Mouse (Mus musculus) spleen, postnatal 10 days (tissue): ENCODE results near the gene Zfp697.
"Not testable (repeated sequence)": the region's sequence is repeated elsewhere in the genome, so short reads cannot be mapped to it uniquely, and the experiment has no call there.

ENCODE experiments used
- DNase-seq, 2 experiments: peaks; one replicate each; pipeline ENCODE4 v3.0.0; 2021 to 2022; ENCODE audit warnings: low spot score in 2 of 2

The Zfp697 gene

DNA sequence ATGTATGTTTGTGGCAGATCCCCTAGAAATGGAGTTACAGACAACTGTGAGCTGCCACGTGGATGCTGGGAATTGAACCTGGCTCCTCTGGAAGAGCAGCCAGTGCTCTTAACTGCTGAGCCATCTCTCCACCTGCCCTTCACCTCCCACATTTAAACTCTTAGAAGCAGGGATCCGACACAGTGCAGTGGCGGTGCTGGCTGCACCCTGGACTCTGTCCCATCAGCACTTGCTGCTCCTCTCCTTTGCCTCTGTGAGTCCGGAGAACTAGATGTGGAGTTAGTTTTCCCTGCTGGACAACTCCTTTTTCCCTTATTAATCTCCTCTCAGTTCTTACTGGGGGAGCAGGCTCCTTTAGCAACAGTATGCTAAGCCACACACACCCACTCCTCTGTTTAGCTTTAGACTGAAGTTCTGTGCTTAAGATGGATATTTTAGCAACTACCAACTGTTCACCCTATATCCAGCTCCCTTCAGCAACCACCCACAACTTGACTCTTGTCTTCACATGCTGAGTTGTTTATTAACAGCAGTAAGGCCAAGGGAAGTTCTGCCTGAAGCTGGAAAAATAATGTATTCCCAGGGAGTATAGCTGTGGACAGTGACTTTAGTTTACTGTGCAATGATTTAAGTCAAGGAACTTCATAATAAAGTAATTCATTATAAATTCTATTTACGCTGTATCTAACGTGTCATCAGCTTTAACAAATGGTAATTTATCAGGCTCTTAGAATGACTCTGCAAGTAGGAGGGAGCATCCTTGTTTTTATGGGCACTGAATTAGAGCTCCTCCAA lies 36.9 kb downstream of the Zfp697 start:
- DNase-seq: no peak

DNA sequence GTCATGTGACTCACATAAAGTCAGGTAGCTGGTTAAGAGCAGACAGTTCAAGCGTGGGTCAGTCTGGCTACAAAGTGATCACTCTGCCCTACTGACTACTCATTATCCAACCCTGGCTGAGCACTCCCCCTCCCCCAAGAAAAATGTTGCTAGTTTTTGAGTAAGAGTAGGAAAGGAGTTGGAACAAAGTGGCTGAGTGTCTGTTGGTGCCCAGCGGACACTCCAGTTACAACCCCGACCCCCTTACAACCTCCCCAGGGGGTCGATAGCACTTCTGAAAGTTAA lies 37.5 kb downstream of the Zfp697 start:
- DNase-seq: no peak

GRCm38 (mm10) chr3:98422926-98423325 lies 40.7 kb downstream of the Zfp697 start:
- DNase-seq: no peak

DNA sequence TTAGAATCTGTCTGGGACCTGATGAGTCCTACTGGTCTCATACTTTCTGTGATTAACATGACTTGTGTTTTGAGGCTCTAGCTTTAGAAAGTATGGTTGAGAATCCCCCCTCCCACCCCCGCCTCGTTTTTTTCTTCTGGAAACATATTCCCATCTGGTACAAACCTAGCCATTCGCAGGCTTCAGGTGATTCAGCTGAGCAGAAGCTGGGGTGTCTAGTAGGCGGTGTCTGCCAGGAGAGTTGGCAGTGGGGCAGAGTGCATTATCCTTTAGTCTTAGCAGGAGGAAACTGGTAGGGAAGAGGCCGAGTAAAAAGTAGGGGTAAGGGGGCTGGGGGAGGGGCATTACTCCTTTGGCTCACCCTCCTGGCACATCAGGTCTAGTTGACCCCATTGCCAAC lies 44.5 kb downstream of the Zfp697 start:
- DNase-seq: no peak

GRCm38 (mm10) chr3:98427260-98427599 lies 45.0 kb downstream of the Zfp697 start:
- no peak for DNase-seq

GRCm38 (mm10) chr3:98427600-98428448 lies 45.6 kb downstream of the Zfp697 start:
- peak; percentile 19 to 59 for DNase-seq

- DNase-seq: peak in 1 of 2 experiments; percentile 33
Observed at GRCm38 (mm10) chr3:98428449-98428775, 46.2 kb downstream of the Zfp697 start.

DNA sequence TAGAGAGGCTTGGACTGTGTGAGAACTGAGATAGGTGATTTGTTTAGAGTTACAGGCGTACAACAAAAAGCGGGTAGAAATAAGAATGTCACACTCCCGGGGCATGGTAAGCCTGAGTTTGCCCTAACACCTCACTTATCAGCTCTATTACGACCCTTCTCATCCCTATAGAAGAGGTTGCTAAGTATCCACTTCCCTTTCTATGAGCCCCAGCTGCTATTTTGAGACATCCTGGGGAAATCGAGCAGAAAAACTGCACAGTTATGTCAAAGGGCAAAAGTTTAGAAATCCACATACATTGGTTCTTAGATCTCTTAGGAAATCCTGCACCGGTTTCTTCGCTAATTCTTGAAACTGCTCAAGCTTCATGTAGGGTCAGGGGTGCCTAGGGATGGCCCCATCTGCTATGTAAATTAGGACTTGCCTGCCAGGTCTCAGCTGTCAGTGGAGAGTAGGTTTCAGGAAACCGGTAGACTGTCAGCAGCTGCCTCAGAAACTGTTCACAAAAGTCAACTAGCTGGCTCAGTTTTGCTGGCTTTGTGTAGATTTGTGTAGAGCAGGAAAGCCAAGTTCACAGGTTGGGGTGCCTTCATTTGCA lies 46.8 kb downstream of the Zfp697 start:
- no peak for DNase-seq

GRCm38 (mm10) chr3:98434088-98434816 lies 52.0 kb downstream of the Zfp697 start:
- DNase-seq: no peak

GRCm38 (mm10) chr3:98435030-98435429 lies 52.8 kb downstream of the Zfp697 start:
- DNase-seq: no peak

DNA sequence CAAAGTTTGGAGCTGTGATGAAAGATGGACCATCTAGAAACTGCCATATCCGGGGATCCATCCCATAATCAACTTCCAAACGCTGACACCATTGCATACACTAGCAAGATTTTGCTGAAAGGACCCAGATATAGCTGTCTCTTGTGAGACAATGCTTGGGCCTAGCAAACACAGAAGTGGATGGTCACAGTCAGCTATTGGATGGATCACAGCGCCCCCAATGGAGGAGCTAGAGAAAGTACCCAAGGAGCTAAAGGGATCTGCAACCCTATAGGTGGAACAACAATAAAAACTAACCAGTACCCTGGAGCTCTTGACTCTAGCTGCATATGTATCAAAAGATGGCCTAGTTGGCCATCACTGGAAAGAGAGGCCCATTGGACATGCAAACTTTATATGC lies 60.0 kb downstream of the Zfp697 start:
- DNase-seq: not testable (repeated sequence)

- DNase-seq: not testable (repeated sequence)
Observed at GRCm38 (mm10) chr3:98443149-98443779, 61.0 kb downstream of the Zfp697 start.

DNA sequence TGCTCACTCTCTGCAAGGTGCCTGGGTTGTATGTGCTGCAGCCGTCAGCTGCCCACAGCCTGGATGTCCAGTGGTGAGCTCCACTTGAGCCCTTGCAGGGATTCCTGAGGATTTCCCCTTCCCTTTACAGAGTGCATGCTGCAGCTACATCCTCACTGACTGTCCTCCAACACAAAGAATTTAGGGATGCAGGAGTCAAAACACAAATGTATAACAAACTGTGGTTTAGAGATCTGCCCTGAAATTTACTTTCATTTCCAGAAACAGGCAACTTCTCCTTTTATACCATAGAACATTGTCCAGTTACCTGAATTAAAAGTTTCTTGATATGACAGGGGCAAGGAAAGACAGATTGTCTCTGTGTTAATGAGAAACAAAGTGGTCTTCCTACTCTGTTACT lies 61.7 kb downstream of the Zfp697 start:
- DNase-seq: not testable (repeated sequence)

- DNase-seq: not testable (repeated sequence)
Observed at GRCm38 (mm10) chr3:98453786-98454185, 71.5 kb downstream of the Zfp697 start.

- DNase-seq: not testable (repeated sequence)
Observed at GRCm38 (mm10) chr3:98457026-98457425, 74.8 kb downstream of the Zfp697 start, which contains the start of gene Gm4450. Gene Gm4450 (minus strand): TSS chr3:98457126.

GRCm38 (mm10) chr3:98469323-98469722 lies 87.1 kb downstream of the Zfp697 start:
- not testable (repeated sequence) for DNase-seq

DNA sequence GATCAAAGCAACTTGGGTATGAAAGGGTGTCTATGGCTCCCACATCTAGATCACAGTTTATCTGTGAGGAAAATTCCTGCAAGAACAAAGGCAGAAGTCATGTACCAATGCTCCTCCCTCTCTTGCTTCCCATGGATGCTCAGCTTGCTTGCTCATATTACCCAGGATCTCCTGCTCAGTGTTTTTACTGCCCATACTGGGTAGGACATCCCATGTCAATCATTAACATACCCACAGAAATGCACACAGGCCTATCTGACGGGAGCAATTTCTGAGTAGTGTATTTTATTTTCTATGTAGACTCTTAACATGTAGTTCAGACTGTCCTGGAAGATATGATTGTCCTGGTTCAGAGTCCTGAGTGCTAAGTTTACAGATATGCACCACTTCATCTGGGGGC lies 88.8 kb downstream of the Zfp697 start:
- DNase-seq: not testable (repeated sequence)

DNA sequence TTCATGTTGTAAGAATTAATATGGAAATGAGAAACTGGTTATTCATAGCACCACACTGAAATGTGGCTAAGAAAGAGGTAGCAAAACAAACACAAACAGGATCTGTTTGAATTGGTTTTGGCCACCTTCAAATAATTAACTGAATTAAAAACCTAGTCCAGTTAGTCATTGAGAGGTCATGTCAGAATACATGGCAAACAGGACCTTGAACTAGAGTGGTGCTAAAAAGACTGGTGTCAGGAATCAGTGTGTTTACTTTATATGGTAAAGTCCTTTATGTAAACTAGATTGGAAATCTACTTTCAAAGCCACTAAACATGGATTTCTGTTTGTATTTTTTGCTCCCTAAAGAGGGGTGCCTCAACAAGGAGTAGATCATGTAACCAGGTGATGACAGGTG lies 89.2 kb downstream of the Zfp697 start:
- not testable (repeated sequence) for DNase-seq

DNA sequence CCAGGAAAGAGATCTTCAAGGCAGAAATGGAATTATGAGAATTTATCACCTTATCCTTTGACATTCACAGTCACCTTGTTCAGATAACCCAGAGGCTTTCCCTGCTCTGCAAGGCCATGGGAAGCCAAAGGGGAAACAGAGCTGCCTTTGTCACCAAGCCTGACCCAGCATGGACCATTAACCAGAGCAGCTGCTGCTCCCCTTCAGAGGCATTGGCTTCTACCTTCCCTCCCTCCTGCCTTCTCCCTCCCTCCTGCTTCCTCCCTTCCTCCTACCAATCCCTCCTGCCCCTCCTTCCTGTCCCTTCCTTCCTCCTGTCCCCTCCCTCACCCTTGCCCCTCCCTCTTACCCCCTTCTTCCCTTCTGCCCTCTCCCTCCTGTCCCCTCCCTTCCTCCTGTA lies 111.9 kb downstream of the Zfp697 start:
- not testable (repeated sequence) for DNase-seq

DNA sequence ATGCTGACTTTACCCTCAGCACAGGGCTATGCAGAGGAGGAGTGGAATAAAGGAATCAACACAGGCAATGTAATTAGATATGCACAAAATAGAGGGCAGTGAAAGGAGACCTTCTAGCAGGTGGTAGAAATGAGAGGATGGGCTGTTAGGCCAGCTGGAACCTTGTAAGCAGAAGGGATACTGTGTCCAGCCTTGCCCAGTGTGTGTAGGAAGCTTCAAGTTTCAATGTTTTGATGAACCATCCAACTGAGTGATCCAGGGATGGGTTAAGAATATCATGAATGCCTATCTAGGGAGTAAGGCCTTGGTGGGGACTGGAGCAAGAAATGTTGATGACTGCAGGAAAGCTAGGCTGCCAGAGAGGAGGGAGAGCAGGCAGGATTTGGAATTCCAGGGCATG lies 112.8 kb downstream of the Zfp697 start:
- DNase-seq: not testable (repeated sequence)

- not testable (repeated sequence) for DNase-seq
Observed at GRCm38 (mm10) chr3:98496762-98497161, 114.5 kb downstream of the Zfp697 start.

- not testable (repeated sequence) for DNase-seq
Observed at GRCm38 (mm10) chr3:98497401-98497800, 115.1 kb downstream of the Zfp697 start.
